Mouse (Mus musculus) forebrain, postnatal 0 days (tissue): ENCODE measurements around the gene Pofut1. TPM values are rescaled to one million over a fixed set of nuclear protein-coding genes. Genes with fewer than 3 reads are reported as not detected.
A peak's percentile ranks its signal among the peaks of the same experiment; 100 is the strongest.

ENCODE experiments used
- ATAC-seq: fragments of 200-750 bp; cut with Nextera tagmentation; 2 replicates; pipeline ENCODE4 v1.8.0; 2017; ENCODE audit warnings: mild to moderate bottlenecking, moderate library complexity
- DNase-seq: peaks from one replicate; pipeline ENCODE4 v3.0.0-alpha.2; 2015
- H3K27ac ChIP-seq: fragments of 300-500 bp; sonication (generic); 2 replicates; pipeline ENCODE4 v1.5.1; 2014; ENCODE audit warnings: low read depth, mild to moderate bottlenecking, antibody characterized with exemption, low read length, moderate library complexity, mixed read lengths
- H3K27me3 ChIP-seq: fragments of 300-500 bp; sonication (generic); 2 replicates; pipeline ENCODE4 v1.6.1; 2014; ENCODE audit warnings: mild to moderate bottlenecking, low read length, mixed read lengths; ENCODE audit not compliant: insufficient read depth
- H3K36me3 ChIP-seq: fragments of 300-500 bp; sonication (generic); 2 replicates; pipeline ENCODE4 v1.6.1; 2014; ENCODE audit warnings: mild to moderate bottlenecking, moderate library complexity; ENCODE audit not compliant: insufficient read depth
- H3K4me1 ChIP-seq: fragments of 300-500 bp; sonication (generic); 2 replicates; pipeline ENCODE4 v1.6.1; 2014; ENCODE audit warnings: antibody characterized with exemption; ENCODE audit not compliant: insufficient read depth
- H3K4me2 ChIP-seq: fragments of 300-500 bp; sonication (generic); 2 replicates; pipeline ENCODE4 v1.6.1; 2014; ENCODE audit warnings: low read depth, mild to moderate bottlenecking, moderate library complexity
- H3K4me3 ChIP-seq: fragments of 300-500 bp; sonication (generic); 2 replicates; pipeline ENCODE4 v1.5.1; 2014; ENCODE audit warnings: low read depth, low read length, mixed read lengths
- H3K9ac ChIP-seq: fragments of 300-500 bp; sonication (generic); 2 replicates; pipeline ENCODE4 v1.6.1; 2014; ENCODE audit warnings: mild to moderate bottlenecking
- H3K9me3 ChIP-seq: fragments of 300-500 bp; sonication (generic); 2 replicates; pipeline ENCODE4 v1.6.1; 2016; ENCODE audit warnings: low read length
- CTCF ChIP-seq: sonication (generic); IDR thresholded peaks from 2 replicates; pipeline ENCODE4 v1.5.1; 2016; ENCODE audit warnings: antibody characterized with exemption, control low read depth, low read depth
- WGBS: fragments of 180-500 bp; shearing (Covaris S2); extraction: QIAGEN DNeasy Blood & Tissue Kit; methylation state at CpG from one replicate; pipeline ENCODE4 v1.1.7; 2014; 5-methylcytosine and 5-hydroxymethylcytosine counted together
- polyA plus RNA-seq: library from polyadenylated mRNA; unstranded; fragments of >200 nt; fragmentation: Nextera tagmentation; extraction: Ambion mirVana; gene quantifications from 2 replicates; pipeline ENCODE4 v1.2.1, GENCODE M21; 2015
- total RNA-seq: library from RNA; depleted of rRNA; stranded (reverse); fragments of >200 nt; gene quantifications from 2 replicates; pipeline ENCODE4 v1.2.3, GENCODE M21; 2014

Gene Pofut1
- total and polyA plus RNA-seq, 2 experiments from 2014 or later = 3.4 to 22.9 TPM

DNA sequence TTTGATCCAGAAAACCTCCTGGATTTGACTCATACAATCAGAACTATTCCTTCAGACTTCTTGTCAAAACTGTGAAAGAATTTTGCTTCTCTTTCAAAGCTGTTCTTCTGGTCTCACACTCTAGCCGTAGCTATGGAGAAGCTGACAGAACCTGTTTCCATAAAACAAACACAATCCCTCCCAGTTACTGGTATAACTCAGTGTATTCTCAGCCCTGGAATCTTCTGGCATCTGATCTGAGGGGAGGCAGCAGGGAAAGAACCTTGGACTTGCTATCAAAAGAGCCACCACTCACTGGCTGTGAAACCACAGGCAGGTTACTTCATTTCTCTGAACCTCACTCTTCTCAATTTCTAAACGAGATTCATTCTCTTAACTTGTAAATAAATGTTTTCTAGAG, 2.9 kb upstream of the Pofut1 start:
- no peak for ATAC-seq
- 54% methylated on average over 2 of the region's 2 CpGs for WGBS

DNA sequence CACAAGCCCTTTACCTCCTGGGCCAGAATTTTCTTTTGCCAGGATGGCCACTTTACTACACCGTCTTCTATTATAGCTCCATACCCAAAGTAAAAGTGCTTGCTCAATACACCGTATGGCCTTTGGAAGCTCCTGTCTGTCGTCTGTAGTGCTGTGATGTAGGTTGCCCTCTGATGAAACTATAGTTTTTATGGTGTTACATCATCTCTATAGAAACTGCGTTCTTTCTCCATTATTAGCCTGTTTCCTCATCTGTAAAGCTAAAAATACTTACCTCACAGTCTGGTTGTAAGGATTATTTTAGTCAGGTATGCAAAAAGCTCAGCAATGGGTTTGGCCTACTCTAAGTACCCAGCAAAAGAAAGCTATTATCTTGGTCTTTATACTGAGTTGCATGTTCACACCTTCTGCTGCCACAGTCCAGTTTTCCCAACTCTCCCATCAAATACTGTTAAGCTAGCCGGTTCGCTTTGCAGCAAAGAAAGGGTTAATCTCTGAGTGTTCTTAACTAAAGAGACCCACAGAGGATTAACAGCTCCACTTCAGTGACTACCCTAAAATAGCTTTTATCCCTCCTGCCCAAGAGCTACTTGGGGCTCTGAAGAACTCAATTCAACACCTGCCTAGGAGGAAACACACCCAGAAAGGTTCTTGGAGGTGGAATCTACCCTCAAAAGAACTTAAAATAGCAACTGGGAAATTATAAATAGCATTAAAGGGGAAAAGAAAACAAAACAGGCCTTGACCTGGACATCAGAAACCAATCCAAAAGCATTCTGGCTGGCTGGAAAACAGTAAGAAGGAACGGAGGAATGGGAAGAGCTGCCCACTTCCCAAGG, 2.1 kb upstream of the Pofut1 start:
- peaks cover 10% of the 10 kb centered on the region for H3K4me1 ChIP-seq
- H3K9ac ChIP-seq = peak overlapping the region; percentile 93
- no peaks in the 10 kb centered on the region for H3K27me3 ChIP-seq
- ATAC-seq (no peak), DNase-seq (no peak)
- H3K36me3 ChIP-seq = peaks cover 15% of the 10 kb centered on the region
- 37% methylated on average over 7 of the region's 7 CpGs for WGBS
- no peak for TF ChIP-seq CTCF
- no peak overlapping the region for H3K27ac ChIP-seq
- H3K4me2 ChIP-seq = peak overlapping the region; percentile 81
- H3K4me3 ChIP-seq = peak overlapping the region; percentile 89
- H3K9me3 ChIP-seq = no peaks in the 10 kb centered on the region

More for the DNA sequence above, 2.9 kb upstream of the Pofut1 start:
- H3K4me1 ChIP-seq = peaks cover 10% of the 10 kb centered on the region
- no peak overlapping the region for H3K4me3 ChIP-seq
- H3K27ac ChIP-seq = no peak overlapping the region
- no peak overlapping the region for H3K4me2 ChIP-seq
- H3K9me3 ChIP-seq = no peaks in the 10 kb centered on the region
- no peak for DNase-seq
- H3K27me3 ChIP-seq = no peaks in the 10 kb centered on the region
- H3K36me3 ChIP-seq = peaks cover 21% of the 10 kb centered on the region
- H3K9ac ChIP-seq = no peak overlapping the region
- TF ChIP-seq CTCF = no peak

GRCm38 (mm10) chr2:153239860-153240480, 1.4 kb upstream of the Pofut1 start:
- Histone ChIP-seq H3K4me2 (peak overlapping the region; percentile 81), H3K9me3 (no peaks in the 10 kb centered on the region), H3K9ac (peak overlapping the region; percentile 93), H3K36me3 (peaks cover 8% of the 10 kb centered on the region), H3K4me1 (peaks cover 10% of the 10 kb centered on the region), H3K27ac (0 out of 2 replicates have a peak overlapping the region, but pooled peaks have one; percentile 15), H3K4me3 (peak overlapping the region; percentile 89), H3K27me3 (no peaks in the 10 kb centered on the region)
- DNase-seq = no peak
- ATAC-seq = no peak
- 4% methylated on average over 21 of the region's 22 CpGs for WGBS
- TF ChIP-seq CTCF = no peak

DNA sequence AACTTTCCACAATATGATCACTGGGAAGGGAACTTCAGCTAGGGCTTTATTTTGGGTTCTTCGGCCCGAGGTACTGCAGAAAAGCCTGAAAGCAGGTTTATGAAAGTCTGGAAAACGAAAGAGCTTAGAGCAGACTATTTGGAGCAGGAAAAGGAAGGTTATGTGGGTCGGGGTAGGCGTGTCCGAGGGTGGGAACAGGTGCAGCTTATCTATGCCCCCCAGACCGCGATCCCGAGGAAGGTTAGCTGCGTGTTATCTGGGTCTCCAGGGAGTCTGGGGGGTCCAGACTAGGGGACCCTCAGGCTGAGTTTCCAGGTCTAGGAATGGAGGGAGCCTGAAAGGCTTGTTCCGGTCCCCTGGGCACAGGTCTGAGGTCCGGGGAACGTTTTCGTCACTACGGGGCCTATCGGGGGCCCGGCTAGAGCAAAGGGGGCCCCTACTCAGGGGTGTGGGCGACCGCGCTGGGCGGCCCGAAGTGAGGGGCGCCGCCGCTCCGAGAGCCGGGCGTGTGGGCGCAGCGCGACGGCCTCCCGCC, 565 bp upstream of the Pofut1 start:
- Histone ChIP-seq H3K9me3 (no peaks in the 10 kb centered on the region), H3K27ac (peak overlapping the region; percentile 84), H3K4me3 (peak overlapping the region; percentile 89), H3K27me3 (no peaks in the 10 kb centered on the region), H3K36me3 (peaks cover 5% of the 10 kb centered on the region; the same call in 1 of the 2 replicates), H3K4me2 (peak overlapping the region; percentile 81), H3K9ac (peak overlapping the region; percentile 93), H3K4me1 (peaks cover 10% of the 10 kb centered on the region)
- no peak for TF ChIP-seq CTCF
- whole genome bisulfite sequencing = under 1% methylated on average over 33 of the region's 33 CpGs
- ATAC-seq = peak; percentile 61
- DNase-seq = no peak

DNA sequence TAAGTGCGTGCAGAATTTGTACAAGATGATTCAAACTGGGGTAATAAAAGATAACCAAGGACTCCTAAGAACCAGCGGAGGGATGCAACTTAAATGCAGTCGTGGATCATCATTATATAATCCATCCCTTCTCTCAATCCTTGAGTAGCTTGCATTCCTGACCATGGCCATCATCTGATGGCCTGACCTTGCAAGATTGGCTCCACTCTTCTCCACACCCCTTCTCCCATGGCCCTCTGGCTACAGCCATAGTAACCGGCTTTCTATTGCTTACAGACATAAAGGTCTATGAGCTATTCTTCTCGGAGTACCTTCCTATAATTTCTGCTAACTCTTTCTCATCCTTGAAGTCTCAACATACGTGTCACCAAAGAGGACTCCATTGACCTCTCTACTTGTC, 823 bp downstream of the Pofut1 start:
- Histone ChIP-seq H3K9ac (peak overlapping the region; percentile 93), H3K4me2 (peak overlapping the region; percentile 81), H3K9me3 (no peaks in the 10 kb centered on the region), H3K36me3 (peaks cover 3% of the 10 kb centered on the region; the same call in 1 of the 2 replicates), H3K27me3 (no peaks in the 10 kb centered on the region), H3K4me1 (peaks cover 10% of the 10 kb centered on the region), H3K4me3 (peak overlapping the region; percentile 89), H3K27ac (no peak overlapping the region)
- DNase-seq (no peak), ATAC-seq (no peak)
- WGBS = 67% methylated on average over 6 of the region's 6 CpGs
- no peak for TF ChIP-seq CTCF

- Histone ChIP-seq H3K27me3 (no peaks in the 10 kb centered on the region), H3K4me1 (no peaks in the 10 kb centered on the region), H3K36me3 (peaks cover 42% of the 10 kb centered on the region), H3K9ac (no peak overlapping the region), H3K27ac (no peak overlapping the region), H3K4me2 (no peak overlapping the region), H3K9me3 (no peaks in the 10 kb centered on the region), H3K4me3 (no peak overlapping the region)
- ATAC-seq (no peak), DNase-seq (no peak)
- 90% methylated on average over 5 of the region's 5 CpGs for WGBS
- TF ChIP-seq CTCF = no peak
Measured at GRCm38 (mm10) chr2:153249751-153250150, 8.4 kb downstream of the Pofut1 start.

- Histone ChIP-seq H3K36me3 (peaks cover 29% of the 10 kb centered on the region), H3K4me1 (no peaks in the 10 kb centered on the region), H3K9me3 (no peaks in the 10 kb centered on the region), H3K27ac (no peak overlapping the region), H3K4me3 (no peak overlapping the region), H3K27me3 (no peaks in the 10 kb centered on the region), H3K4me2 (no peak overlapping the region), H3K9ac (no peak overlapping the region)
- 88% methylated on average over 2 of the region's 2 CpGs for WGBS
- no peak for TF ChIP-seq CTCF
- ATAC-seq (no peak), DNase-seq (no peak)
Measured at GRCm38 (mm10) chr2:153256604-153257003, 15.3 kb downstream of the Pofut1 start.
